Mouse (Mus musculus): ENCODE results near the gene Gm21834. TPM values are rescaled to one million over a fixed set of nuclear protein-coding genes. Genes with fewer than 3 reads are reported as not detected.

Gene Gm21834
- polyA plus RNA-seq (2014; fragmentation: Nextera tagmentation; extraction: Ambion mirVana) = not detected in 2 replicates

DNA sequence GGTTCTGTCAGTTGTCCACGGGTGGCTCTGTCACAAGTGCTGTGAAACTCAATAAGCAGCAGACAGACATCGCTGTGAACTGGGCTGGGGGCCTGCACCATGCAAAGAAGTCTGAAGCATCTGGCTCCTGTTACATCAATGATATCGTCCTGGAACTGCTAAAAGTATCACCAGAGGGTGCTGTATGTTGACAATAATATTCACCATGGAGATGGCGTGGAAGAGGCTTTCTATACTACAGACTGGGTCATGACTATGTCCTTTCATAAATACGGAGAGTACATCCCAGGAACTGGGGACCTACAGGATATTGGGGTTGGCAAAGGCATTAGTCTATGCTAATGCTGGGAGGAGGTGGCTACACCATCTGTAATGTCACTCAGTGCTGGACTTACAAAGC, at the start of gene Gm21834:
Gene Gm21834, minus strand, starts transcription at position 101 of the 400 bp plus-strand sequence.
- ATAC-seq (ENCODE audit: low FRiP score) = no peak
- Histone ChIP-seq H3K4me3 (ENCODE audit: low read depth, low read length) (no peak within 1 kb of the TSS), H3K27ac (ENCODE audit: low read depth, low read length) (no peak within 1 kb of the TSS), H3K27me3 (ENCODE audit: control insufficient read depth, insufficient read depth, low read length) (no peaks in the 10 kb centered on the region), H3K4me2 (no peak within 1 kb of the TSS), H3K36me3 (ENCODE audit: control insufficient read depth, insufficient read depth, low read length) (no peaks in the 10 kb centered on the region), H3K4me1 (ENCODE audit: control insufficient read depth, insufficient read depth, low read length) (no peaks in the 10 kb centered on the region), H3K9ac (ENCODE audit: low read length) (no peak within 1 kb of the TSS), H3K9me3 (ENCODE audit: control insufficient read depth, low read length) (no peaks in the 10 kb centered on the region)
- 84% methylated on average over 5 of the region's 5 CpGs for WGBS
- no peak for DNase-seq (ENCODE audit: low spot score, missing footprints)

DNA sequence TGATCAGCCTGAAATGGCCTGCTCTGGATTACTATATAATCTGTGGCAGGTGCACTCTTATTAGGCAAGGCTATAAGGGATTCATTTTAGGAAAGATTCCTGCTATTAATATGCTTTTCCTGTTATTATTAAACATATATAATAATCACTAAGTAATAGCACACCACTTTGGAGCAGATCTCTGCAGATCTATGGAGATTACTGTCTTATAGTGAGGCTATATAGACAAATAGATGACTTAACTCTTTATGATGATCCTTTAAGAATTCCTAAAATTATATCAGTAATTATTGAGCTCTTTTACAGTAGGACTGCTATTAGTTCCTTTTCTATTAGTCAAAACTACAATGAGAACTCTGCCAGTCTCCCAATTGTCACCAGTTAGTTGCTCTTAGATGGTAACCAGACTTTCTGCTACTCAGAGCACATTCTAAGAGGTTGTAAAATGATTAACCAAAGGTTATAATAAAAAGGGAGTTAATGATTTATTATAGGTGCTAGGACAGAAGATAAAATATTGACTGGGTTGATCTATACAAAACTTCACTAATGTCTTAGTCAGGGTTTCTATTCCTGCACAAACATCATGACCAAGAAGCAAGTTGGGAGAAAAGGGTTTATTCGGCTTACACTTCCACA, 46.3 kb upstream of the Gm21834 start:
- no peak for ATAC-seq (ENCODE audit: low FRiP score)
- Histone ChIP-seq H3K4me1 (ENCODE audit: control insufficient read depth, insufficient read depth, low read length) (no peaks in the 10 kb centered on the region), H3K27me3 (ENCODE audit: control insufficient read depth, insufficient read depth, low read length) (no peaks in the 10 kb centered on the region), H3K4me2 (no peak overlapping the region), H3K27ac (ENCODE audit: low read depth, low read length) (no peak overlapping the region), H3K9ac (ENCODE audit: low read length) (no peak overlapping the region), H3K36me3 (ENCODE audit: control insufficient read depth, insufficient read depth, low read length) (no peaks in the 10 kb centered on the region), H3K4me3 (ENCODE audit: low read depth, low read length) (no peak overlapping the region), H3K9me3 (ENCODE audit: control insufficient read depth, low read length) (no peaks in the 10 kb centered on the region; the same call in 1 of the 2 replicates)
- 81% methylated on average over 1 of the region's 1 CpGs for WGBS
- DNase-seq (ENCODE audit: low spot score, missing footprints) = no peak

DNA sequence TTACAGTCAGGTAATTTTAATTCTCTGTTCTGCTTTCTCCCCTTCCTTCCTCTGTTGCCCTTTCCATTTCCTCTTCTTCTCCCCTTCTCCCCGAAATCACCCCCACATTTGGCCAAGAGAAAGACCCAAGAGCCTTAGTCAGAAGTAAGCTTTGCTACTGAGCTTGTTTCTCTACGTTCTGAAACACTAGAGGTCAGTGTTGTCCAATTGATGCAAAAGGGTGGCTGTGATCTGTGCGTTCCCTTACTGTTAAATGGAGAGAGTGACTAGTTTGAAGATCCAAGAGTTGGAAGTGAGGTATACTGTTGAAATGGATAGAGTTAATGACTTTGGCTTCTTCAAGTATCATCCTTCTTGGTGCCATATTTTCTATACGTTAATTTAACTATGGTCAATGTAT, 28.9 kb upstream of the Gm21834 start:
- peak; percentile 86 for DNase-seq (ENCODE audit: low spot score, missing footprints)
- Histone ChIP-seq H3K9ac (ENCODE audit: low read length) (no peak overlapping the region), H3K4me3 (ENCODE audit: low read depth, low read length) (no peak overlapping the region), H3K27me3 (ENCODE audit: control insufficient read depth, insufficient read depth, low read length) (no peaks in the 10 kb centered on the region), H3K36me3 (ENCODE audit: control insufficient read depth, insufficient read depth, low read length) (no peaks in the 10 kb centered on the region), H3K4me2 (no peak overlapping the region), H3K4me1 (ENCODE audit: control insufficient read depth, insufficient read depth, low read length) (no peaks in the 10 kb centered on the region), H3K9me3 (ENCODE audit: control insufficient read depth, low read length) (no peaks in the 10 kb centered on the region), H3K27ac (ENCODE audit: low read depth, low read length) (no peak overlapping the region)
- WGBS = 18% methylated on average over 4 of the region's 4 CpGs
- peak; percentile 67 for ATAC-seq (ENCODE audit: low FRiP score)

DNA sequence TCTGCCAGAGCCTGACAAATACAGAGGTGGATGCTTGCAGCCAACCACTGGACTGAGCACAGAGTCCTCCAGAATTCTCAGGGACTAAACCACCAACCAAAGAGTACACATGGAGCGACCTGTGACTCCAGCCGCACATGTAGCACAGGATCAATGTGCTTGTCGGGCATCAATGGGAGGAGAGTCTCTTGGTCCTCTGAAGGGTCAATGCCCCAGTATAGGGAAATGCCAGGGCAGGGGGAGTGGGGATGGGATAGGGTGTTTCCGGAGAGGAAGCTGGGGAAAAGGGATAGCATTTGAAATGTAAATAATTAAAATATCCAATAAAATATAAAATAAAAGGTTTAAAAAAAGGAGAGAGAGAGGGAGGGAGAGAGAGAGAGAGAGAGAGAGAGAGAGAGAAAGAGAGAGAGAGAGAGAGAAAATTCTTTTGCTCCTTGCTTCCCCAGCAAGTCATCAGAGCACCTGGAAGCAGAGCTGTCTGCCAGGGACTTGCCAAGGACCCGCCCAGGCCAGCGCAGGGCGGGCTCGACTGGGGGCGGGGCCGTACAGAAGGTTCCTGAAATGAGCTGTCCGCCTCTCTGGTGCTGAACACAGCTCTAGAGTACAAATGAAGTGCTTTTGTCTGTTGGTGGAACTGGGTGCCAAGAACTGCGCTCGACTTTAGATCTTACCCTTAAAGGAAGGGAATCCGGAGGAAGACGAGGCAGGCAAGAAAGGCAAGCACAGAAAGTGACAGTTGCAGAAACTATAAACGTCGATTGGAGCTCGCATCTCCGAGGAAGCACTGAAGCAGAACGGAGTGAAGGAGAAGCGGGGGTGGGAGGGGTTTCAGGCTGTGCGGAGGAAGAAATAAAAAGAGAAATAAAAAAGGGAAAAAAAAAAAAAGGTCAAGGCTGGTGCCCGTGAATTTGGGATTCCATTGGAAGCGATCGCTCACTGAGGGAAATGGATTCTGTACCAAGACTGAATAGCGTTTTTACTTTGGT, 26.9 kb upstream of the Gm21834 start, which contains the start of gene Cntnap5c:
Gene Cntnap5c, plus strand, starts transcription at position 949 of the 989 bp plus-strand sequence.
- Histone ChIP-seq H3K4me1 (ENCODE audit: control insufficient read depth, insufficient read depth, low read length) (no peaks in the 10 kb centered on the region), H3K36me3 (ENCODE audit: control insufficient read depth, insufficient read depth, low read length) (no peaks in the 10 kb centered on the region), H3K27ac (ENCODE audit: low read depth, low read length) (no peak within 1 kb of the TSS), H3K9ac (ENCODE audit: low read length) (no peak within 1 kb of the TSS), H3K4me2 (peak within 1 kb of the TSS; percentile 43), H3K9me3 (ENCODE audit: control insufficient read depth, low read length) (no peaks in the 10 kb centered on the region), H3K4me3 (ENCODE audit: low read depth, low read length) (peak within 1 kb of the TSS; percentile 20), H3K27me3 (ENCODE audit: control insufficient read depth, insufficient read depth, low read length) (no peaks in the 10 kb centered on the region)
- 18% methylated on average over 26 of the region's 26 CpGs for WGBS
- ATAC-seq (ENCODE audit: low FRiP score) (peak; percentile 94), DNase-seq (ENCODE audit: low spot score, missing footprints) (peak; percentile 95)

DNA sequence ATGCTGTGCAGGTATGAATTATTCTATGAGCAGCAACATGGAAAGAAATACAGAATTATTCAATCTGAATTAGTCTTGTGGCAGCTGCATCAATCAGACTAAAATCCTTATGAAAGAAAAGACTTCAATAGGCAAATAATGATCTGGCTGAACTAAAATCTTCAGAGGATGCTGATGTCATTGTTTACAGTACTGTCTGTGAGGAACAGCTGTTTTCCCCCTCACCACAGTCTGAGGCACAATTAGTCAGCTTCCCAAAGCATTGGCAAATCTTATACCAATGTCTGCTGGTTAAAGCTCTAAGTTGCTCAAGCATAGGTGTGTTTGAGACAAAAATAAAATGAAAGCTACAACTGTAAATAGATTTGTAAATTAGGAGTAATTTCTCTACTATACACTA, 25.3 kb upstream of the Gm21834 start:
- DNase-seq (ENCODE audit: low spot score, missing footprints) = no peak
- H3K27ac ChIP-seq (ENCODE audit: low read depth, low read length) = no peak overlapping the region
- no peak overlapping the region for H3K9ac ChIP-seq (ENCODE audit: low read length)
- H3K36me3 ChIP-seq (ENCODE audit: control insufficient read depth, insufficient read depth, low read length) = no peaks in the 10 kb centered on the region
- H3K4me1 ChIP-seq (ENCODE audit: control insufficient read depth, insufficient read depth, low read length) = no peaks in the 10 kb centered on the region
- no peaks in the 10 kb centered on the region for H3K9me3 ChIP-seq (ENCODE audit: control insufficient read depth, low read length)
- H3K27me3 ChIP-seq (ENCODE audit: control insufficient read depth, insufficient read depth, low read length) = no peaks in the 10 kb centered on the region
- no peak for ATAC-seq (ENCODE audit: low FRiP score)
- no peak overlapping the region for H3K4me3 ChIP-seq (ENCODE audit: low read depth, low read length)
- H3K4me2 ChIP-seq = no peak overlapping the region

DNA sequence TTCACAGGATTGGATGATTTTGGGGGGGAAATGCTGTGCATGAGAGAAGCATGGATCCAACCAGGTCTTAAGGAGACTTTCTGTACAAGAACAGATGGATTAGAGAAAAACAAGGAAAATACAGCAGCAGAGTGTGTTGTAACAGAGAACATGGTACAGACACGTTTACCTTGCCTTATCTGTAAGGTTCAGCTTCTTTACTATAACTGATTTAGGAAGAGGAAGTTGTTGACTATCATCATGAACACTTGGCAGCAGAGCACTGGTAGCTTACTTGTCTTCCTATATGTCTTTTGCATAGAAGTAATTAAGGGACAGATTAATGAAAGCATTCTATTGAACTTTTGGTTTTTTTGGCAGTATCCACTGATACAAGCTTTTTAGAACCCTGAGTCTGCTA, 16.0 kb upstream of the Gm21834 start:
- H3K4me1 ChIP-seq (ENCODE audit: control insufficient read depth, insufficient read depth, low read length) = no peaks in the 10 kb centered on the region
- no peak overlapping the region for H3K4me3 ChIP-seq (ENCODE audit: low read depth, low read length)
- no peak overlapping the region for H3K9ac ChIP-seq (ENCODE audit: low read length)
- no peak overlapping the region for H3K27ac ChIP-seq (ENCODE audit: low read depth, low read length)
- no peaks in the 10 kb centered on the region for H3K27me3 ChIP-seq (ENCODE audit: control insufficient read depth, insufficient read depth, low read length)
- H3K4me2 ChIP-seq = no peak overlapping the region
- ATAC-seq (ENCODE audit: low FRiP score) (no peak), DNase-seq (ENCODE audit: low spot score, missing footprints) (no peak)
- 84% methylated on average over 1 of the region's 1 CpGs for WGBS
- no peaks in the 10 kb centered on the region for H3K9me3 ChIP-seq (ENCODE audit: control insufficient read depth, low read length)
- no peaks in the 10 kb centered on the region for H3K36me3 ChIP-seq (ENCODE audit: control insufficient read depth, insufficient read depth, low read length)

DNA sequence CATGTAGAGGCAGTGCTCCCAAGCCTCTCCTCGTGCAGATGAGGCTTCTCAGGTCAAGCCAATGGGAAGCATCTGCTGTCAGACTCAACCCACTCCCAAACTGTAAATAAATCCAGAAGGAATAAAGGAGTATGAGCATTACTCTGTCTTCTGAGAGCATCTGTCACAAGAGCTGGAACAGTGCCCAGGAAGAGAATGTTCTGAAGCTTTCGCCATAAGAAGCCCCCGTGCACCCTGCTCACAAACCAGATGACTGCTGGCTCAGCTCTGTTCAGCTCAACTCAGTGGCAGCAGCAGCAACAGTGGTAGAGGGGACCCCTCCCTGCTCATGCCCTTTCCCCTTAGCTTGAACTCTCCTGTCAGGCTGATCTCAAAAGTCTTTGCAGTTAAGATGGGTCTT, 47.2 kb downstream of the Gm21834 start:
- 85% methylated on average over 3 of the region's 3 CpGs for WGBS
- H3K27me3 ChIP-seq (ENCODE audit: control insufficient read depth, insufficient read depth, low read length) = no peaks in the 10 kb centered on the region
- H3K4me3 ChIP-seq (ENCODE audit: low read depth, low read length) = no peak overlapping the region
- H3K27ac ChIP-seq (ENCODE audit: low read depth, low read length) = no peak overlapping the region
- no peak overlapping the region for H3K9ac ChIP-seq (ENCODE audit: low read length)
- no peaks in the 10 kb centered on the region for H3K36me3 ChIP-seq (ENCODE audit: control insufficient read depth, insufficient read depth, low read length)
- no peak overlapping the region for H3K4me2 ChIP-seq
- no peaks in the 10 kb centered on the region for H3K9me3 ChIP-seq (ENCODE audit: control insufficient read depth, low read length)
- no peaks in the 10 kb centered on the region for H3K4me1 ChIP-seq (ENCODE audit: control insufficient read depth, insufficient read depth, low read length)
- ATAC-seq (ENCODE audit: low FRiP score) = no peak
- no peak for DNase-seq (ENCODE audit: low spot score, missing footprints)
